Mouse (Mus musculus): ENCODE measurements around the gene 1110032A03Rik.

GRCm38 (mm10) chr9:50756711-50757110 lies 18.6 kb downstream of the 1110032A03Rik start:
- no peak for TF ChIP-seq CTCF (IDR thresholded peaks at IDR 0.05; ENCODE audit: low read depth, low read length)
- TF ChIP-seq POLR2A (IDR thresholded peaks at IDR 0.05; ENCODE audit: insufficient read depth, low read length), result no peak
- TF ChIP-seq EP300 (IDR thresholded peaks at IDR 0.05; ENCODE audit: insufficient read depth, low read depth, low read length), result no peak
